Mouse (Mus musculus) CH12.LX (cell line): ENCODE results near the gene 4931422A03Rik. TPM values are rescaled to one million over a fixed set of nuclear protein-coding genes. Genes with fewer than 3 reads are reported as not detected.

Experiments used
- DNase-seq: peaks from one replicate; pipeline ENCODE4 v3.0.0-alpha.2; 2013; ENCODE audit errors: extremely low read depth
- H3K27ac ChIP-seq: 2 replicates; pipeline ENCODE4 v1.5.1; 2012; ENCODE audit warnings: low read depth, mild to moderate bottlenecking, control low read depth, moderate library complexity; ENCODE audit not compliant: insufficient read depth
- H3K27me3 ChIP-seq: replicated peaks from 2 replicates; pipeline ENCODE3; 2012; ENCODE audit warnings: inconsistent platforms
- H3K36me3 ChIP-seq, 2 experiments: replicated peaks in 1 of 2; 2 replicates each; pipeline versions ENCODE3 to v1.6.1; 2012; ENCODE audit warnings: inconsistent platforms in 1 of 2, low read length in 1 of 2, mild to moderate bottlenecking in 1 of 2, mixed read lengths in 1 of 2, moderate library complexity in 1 of 2; ENCODE audit not compliant: control insufficient read depth in 1 of 2, insufficient read depth in 1 of 2
- H3K4me1 ChIP-seq, 2 experiments: 2 replicates each; pipeline ENCODE4 v1.6.1; 2012; ENCODE audit warnings: inconsistent platforms in 1 of 2, moderate library complexity in 1 of 2; ENCODE audit not compliant: insufficient read depth in 2 of 2, control insufficient read depth in 1 of 2
- H3K4me2 ChIP-seq: 2 replicates; pipeline ENCODE4 v1.6.1; 2012; ENCODE audit warnings: low read depth, mild to moderate bottlenecking, control low read depth; ENCODE audit not compliant: poor library complexity, insufficient read depth, severe bottlenecking
- H3K4me3 ChIP-seq, 3 experiments: fragments of 150-350 bp in 1 of 3; sonication (generic) in 1 of 3; replicated peaks in 1 of 3; 2 replicates each; pipeline versions ENCODE3 to v1.5.1; 2011 to 2012; ENCODE audit warnings: low read depth in 2 of 3, low read length in 2 of 3, mild to moderate bottlenecking in 2 of 3, moderate library complexity in 2 of 3, control low read depth in 1 of 3, improper control_type of control experiment in 1 of 3, inconsistent platforms in 1 of 3, mixed read lengths in 1 of 3; ENCODE audit not compliant: poor library complexity in 1 of 3
- H3K79me2 ChIP-seq: replicated peaks from 2 replicates; pipeline ENCODE4 v1.6.1; 2012; ENCODE audit warnings: mild to moderate bottlenecking, moderate library complexity; ENCODE audit not compliant: control insufficient read depth, poor library complexity, insufficient read depth, severe bottlenecking; ENCODE audit errors: extremely low read depth
- H3K9ac ChIP-seq: 2 replicates; pipeline ENCODE4 v1.6.1; 2012; ENCODE audit warnings: low read depth, mild to moderate bottlenecking, control low read depth, moderate library complexity; ENCODE audit not compliant: insufficient read depth
- H3K9me3 ChIP-seq: replicated peaks from 2 replicates; pipeline ENCODE3; 2012; ENCODE audit warnings: low read length, inconsistent platforms, mixed read lengths
- BHLHE40 ChIP-seq: IDR thresholded peaks from 2 replicates; pipeline ENCODE4 v1.6.1; 2011; ENCODE audit warnings: mild to moderate bottlenecking, low read depth, low read length, improper control_type of control experiment
- CHD1 ChIP-seq: IDR thresholded peaks from 2 replicates; pipeline ENCODE4 v1.6.1; 2012; ENCODE audit warnings: low read depth, low read length, improper control_type of control experiment, inconsistent platforms
- CHD2 ChIP-seq: IDR thresholded peaks from 2 replicates; pipeline ENCODE4 v1.6.1; 2011; ENCODE audit warnings: low read length, improper control_type of control experiment
- CTCF ChIP-seq, 2 experiments: IDR thresholded peaks in 1 of 2; conservative IDR thresholded peaks in 1 of 2; 2 replicates each; pipeline ENCODE4 v1.5.1; 2011 to 2012; ENCODE audit warnings: low read depth in 2 of 2, low read length in 2 of 2, improper control_type of control experiment in 1 of 2, inconsistent platforms in 1 of 2, mild to moderate bottlenecking in 1 of 2, moderate library complexity in 1 of 2
- ELF1 ChIP-seq: IDR thresholded peaks from 2 replicates; pipeline ENCODE4 v1.6.1; 2014; ENCODE audit warnings: low read depth, mild to moderate bottlenecking, inconsistent platforms, low read length, improper control_type of control experiment
- ETS1 ChIP-seq: conservative IDR thresholded peaks from 2 replicates; pipeline ENCODE4 v1.6.1; 2012; ENCODE audit warnings: low read depth, mild to moderate bottlenecking, inconsistent platforms, low read length, improper control_type of control experiment, moderate library complexity
- GABPA ChIP-seq: IDR thresholded peaks from 2 replicates; pipeline ENCODE4 v1.6.1; 2012; ENCODE audit warnings: low read depth, low read length, improper control_type of control experiment, inconsistent platforms; ENCODE audit not compliant: insufficient replicate concordance
- IRF4 ChIP-seq: IDR thresholded peaks from 2 replicates; pipeline ENCODE4 v1.6.1; 2014; ENCODE audit warnings: low read depth, mild to moderate bottlenecking, inconsistent platforms, low read length, improper control_type of control experiment
- JUN ChIP-seq: IDR thresholded peaks from 2 replicates; pipeline ENCODE4 v1.6.1; 2011; ENCODE audit warnings: low read depth, mild to moderate bottlenecking, low read length, improper control_type of control experiment, moderate library complexity; ENCODE audit not compliant: insufficient read depth
- MEF2A ChIP-seq: IDR thresholded peaks from 2 replicates; pipeline ENCODE4 v1.6.1; 2014; ENCODE audit warnings: low read depth, mild to moderate bottlenecking, inconsistent platforms, low read length, improper control_type of control experiment, borderline replicate concordance
- POLR2A ChIP-seq: IDR thresholded peaks from 2 replicates; pipeline ENCODE4 v1.6.1; 2011; ENCODE audit warnings: low read depth, mild to moderate bottlenecking, improper control_type of control experiment, low read length
- SMC3 ChIP-seq: IDR thresholded peaks from 2 replicates; pipeline ENCODE4 v1.6.1; 2011; ENCODE audit warnings: low read depth, low read length, improper control_type of control experiment
- TBP ChIP-seq: conservative IDR thresholded peaks from 2 replicates; pipeline ENCODE4 v1.6.1; 2011; ENCODE audit warnings: low read depth, low read length, improper control_type of control experiment
- TCF12 ChIP-seq: IDR thresholded peaks from 2 replicates; pipeline ENCODE4 v1.6.1; 2014; ENCODE audit warnings: low read depth, mild to moderate bottlenecking, inconsistent platforms, low read length, improper control_type of control experiment
- USF1 ChIP-seq: IDR thresholded peaks from 2 replicates; pipeline ENCODE4 v1.6.1; 2014; ENCODE audit warnings: low read depth, mild to moderate bottlenecking, inconsistent platforms, low read length, improper control_type of control experiment
- USF2 ChIP-seq: conservative IDR thresholded peaks from 2 replicates; pipeline ENCODE4 v1.6.1; 2011; ENCODE audit warnings: low read depth, low read length, improper control_type of control experiment
- ZC3H11A ChIP-seq: IDR thresholded peaks from 2 replicates; pipeline ENCODE4 v1.6.1; 2012; ENCODE audit warnings: low read depth, mild to moderate bottlenecking, inconsistent platforms, low read length, improper control_type of control experiment
- dilution Hi-C: fragments of 300-500 bp; cut with MboI; formaldehyde crosslinking; loops from 2 replicates; pipeline ENCODE4 v1.14.3; 2020; ENCODE audit warnings: low sequenced_read_pairs; ENCODE audit not compliant: extremely low pct_unique_long_range_greater_than_20kb, extremely low pct_ligation_motif_present
- in situ Hi-C: fragments of 300-500 bp; cut with MboI; formaldehyde crosslinking; loops from 3 replicates; pipeline ENCODE4 v1.14.3; 2019; ENCODE audit warnings: low sequenced_read_pairs, low pct_ligation_motif_present, low pct_unique_long_range_greater_than_20kb, mixed read lengths
- polyA plus RNA-seq: library from polyadenylated mRNA; unstranded; fragments of >175 nt; gene quantifications from 2 replicates; pipeline ENCODE4 v1.2.1, GENCODE M21; 2012; ENCODE audit warnings: low read depth; ENCODE audit not compliant: insufficient read length
- total RNA-seq, 2 experiments: library from RNA; depleted of rRNA; stranded (reverse); fragments of 300-350 nt in 1 of 2; fragments of >200 nt in 1 of 2; gene quantifications; 2 replicates each; pipeline ENCODE4 v1.2.3; 2012 to 2014

The 4931422A03Rik gene
- total and polyA plus RNA-seq, 3 experiments = 0.68 to 2.4 TPM; not detected in 1

DNA sequence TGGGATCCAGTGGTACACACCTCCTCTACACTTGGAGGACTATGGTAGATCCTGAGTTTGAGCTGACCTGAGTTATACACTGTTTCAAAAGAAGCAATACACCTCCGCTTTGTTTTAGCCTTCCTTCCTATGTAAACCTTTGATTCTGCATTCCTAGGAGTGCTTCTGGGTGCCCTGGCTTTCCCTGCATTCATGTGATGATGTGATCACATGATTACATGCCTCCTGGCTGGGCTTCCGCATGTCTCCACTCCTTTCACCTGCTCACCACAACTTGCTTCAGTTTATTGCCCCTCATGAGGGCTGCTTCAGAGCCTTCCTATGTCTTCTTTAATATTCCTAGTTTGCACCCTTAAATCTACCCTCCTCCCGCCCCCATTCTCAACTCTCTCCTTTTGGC is 3.9 kb upstream of the 4931422A03Rik start:
- Histone ChIP-seq H3K4me3 (no peak overlapping the region), H3K4me1 (peaks cover 3 to 27% of the 10 kb centered on the region in 2 experiments; a peak in 2 of 4 replicates), H3K27ac (no peak overlapping the region), H3K9me3 (no peaks in the 10 kb centered on the region), H3K79me2 (peaks cover 14% of the 10 kb centered on the region), H3K36me3 (peaks cover 13 to 56% of the 10 kb centered on the region in 2 experiments), H3K9ac (no peak overlapping the region), H3K4me2 (no peak overlapping the region), H3K27me3 (no peaks in the 10 kb centered on the region)
- dilution Hi-C loops (no loop called here), in situ Hi-C loops (loop anchor here (25.0 kb wide), 1 partner anchor 555 kb away; the partner anchor contains the start of gene Cstf3)
- no peak for DNase-seq
- no peak for TF ChIP-seq ETS1

DNA sequence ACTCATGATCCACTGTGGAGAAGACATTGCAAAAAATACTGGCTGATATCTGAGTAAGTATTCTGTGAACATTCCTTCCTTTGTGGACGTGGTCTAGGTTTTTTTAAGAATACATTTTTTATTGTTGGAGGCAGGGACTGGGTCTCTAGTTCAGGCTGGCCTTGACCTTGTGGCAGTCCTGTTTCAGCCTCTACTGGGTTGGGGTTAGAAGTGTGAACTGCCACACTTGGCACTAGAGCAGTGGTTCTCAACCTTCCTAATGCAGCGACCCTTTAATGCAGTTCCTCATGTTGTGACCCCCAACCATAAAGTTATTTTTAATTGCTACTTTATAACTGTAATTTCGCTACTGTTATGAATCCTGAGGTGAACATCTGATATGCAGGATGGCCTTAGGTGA is 2.2 kb upstream of the 4931422A03Rik start:
- Histone ChIP-seq H3K4me2 (no peak overlapping the region), H3K4me1 (peaks cover 3 to 27% of the 10 kb centered on the region in 2 experiments; a peak in 2 of 4 replicates), H3K36me3 (peaks cover 8 to 39% of the 10 kb centered on the region in 2 experiments), H3K79me2 (peaks cover 14% of the 10 kb centered on the region), H3K4me3 (no peak overlapping the region), H3K9me3 (no peaks in the 10 kb centered on the region), H3K27ac (no peak overlapping the region), H3K9ac (no peak overlapping the region), H3K27me3 (peaks cover 2% of the 10 kb centered on the region)
- in situ Hi-C loops = loop anchor here (25.0 kb wide), 1 partner anchor 557 kb away; the partner anchor contains the start of gene Cstf3
- no peak for TF ChIP-seq POLR2A
- DNase-seq = no peak
- dilution Hi-C loops = no loop called here

DNA sequence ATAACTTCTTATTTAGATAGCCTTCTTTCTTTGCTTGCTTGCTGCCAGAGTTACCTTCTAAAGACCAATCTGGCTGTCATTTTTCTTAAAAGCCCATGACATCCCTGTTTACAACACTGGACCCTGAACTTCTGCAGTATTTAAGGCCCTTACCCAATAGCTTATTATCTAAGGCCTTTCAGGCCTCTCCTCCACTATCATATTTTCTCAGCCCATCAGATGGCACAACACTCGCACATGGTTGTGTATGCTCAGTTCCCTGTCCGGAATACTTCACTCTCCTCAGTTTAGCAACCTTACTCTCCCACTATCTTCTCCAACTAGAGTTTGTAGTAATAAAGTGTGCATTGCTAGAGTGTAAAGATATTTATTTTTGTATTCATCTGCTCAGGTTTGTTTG is 913 bp upstream of the 4931422A03Rik start:
- TF ChIP-seq CHD2 (no peak), MEF2A (no peak), POLR2A (no peak), ELF1 (no peak), USF2 (no peak), USF1 (no peak), CTCF (conservative IDR thresholded peaks at IDR 0.05 in 1 of 2, IDR thresholded peaks at IDR 0.05 in 1 of 2; ENCODE audit: low read depth in 2 of 2, low read length in 2 of 2) (no peak), ZC3H11A (no peak), TBP (no peak), GABPA (no peak), BHLHE40 (no peak), ETS1 (no peak), IRF4 (no peak), TCF12 (no peak), CHD1 (no peak), SMC3 (no peak), JUN (no peak)
- Histone ChIP-seq H3K27me3 (peaks cover 3% of the 10 kb centered on the region), H3K36me3 (peaks cover 5 to 28% of the 10 kb centered on the region in 2 experiments), H3K27ac (no peak overlapping the region), H3K4me3 (peak overlapping the region in 2 of 3 experiments; percentile 95 to 99), H3K79me2 (peaks cover 14% of the 10 kb centered on the region), H3K9ac (peak overlapping the region; percentile 82), H3K4me2 (peak overlapping the region; percentile 96), H3K9me3 (peaks cover under 1% of the 10 kb centered on the region), H3K4me1 (peaks cover 3 to 27% of the 10 kb centered on the region in 2 experiments; a peak in 2 of 4 replicates)
- in situ Hi-C loops (loop anchor here (25.0 kb wide), 1 partner anchor 558 kb away; the partner anchor contains the start of gene Cstf3), dilution Hi-C loops (no loop called here)
- DNase-seq = no peak
